Mouse (Mus musculus) thymus, adult 2 months (tissue): ENCODE data around the gene Plcb2. TPM values are rescaled to one million over a fixed set of nuclear protein-coding genes. Genes with fewer than 3 reads are reported as not detected.

ENCODE experiments used
- DNase-seq: peaks from one replicate; pipeline ENCODE4 v3.0.0; 2021
- H3K27ac ChIP-seq: fragments of 200-500 bp; 2 replicates; pipeline ENCODE4 v1.5.1; 2012; ENCODE audit warnings: low read length, control low read depth; ENCODE audit not compliant: control insufficient read depth, insufficient read depth
- H3K27me3 ChIP-seq: fragments of 200-500 bp; 2 replicates; pipeline ENCODE4 v1.6.1; 2012; ENCODE audit warnings: mild to moderate bottlenecking, low read length, moderate library complexity, mixed read lengths; ENCODE audit not compliant: control insufficient read depth, insufficient read depth
- H3K36me3 ChIP-seq: fragments of 200-500 bp; 2 replicates; pipeline ENCODE4 v1.6.1; 2012; ENCODE audit warnings: mild to moderate bottlenecking, low read length, moderate library complexity; ENCODE audit not compliant: control insufficient read depth, insufficient read depth
- H3K4me1 ChIP-seq: fragments of 200-500 bp; replicated peaks from 2 replicates; pipeline ENCODE4 v1.6.1; 2012; ENCODE audit warnings: low read length; ENCODE audit not compliant: control insufficient read depth, insufficient read depth
- H3K4me3 ChIP-seq: fragments of 200-500 bp; 2 replicates; pipeline ENCODE4 v1.5.1; 2012; ENCODE audit warnings: mild to moderate bottlenecking, low read length, control low read depth, moderate library complexity; ENCODE audit not compliant: control insufficient read depth, insufficient read depth
- CTCF ChIP-seq: fragments of 200-500 bp; IDR thresholded peaks from 2 replicates; pipeline ENCODE4 v1.5.1; 2012; ENCODE audit warnings: mild to moderate bottlenecking, control low read depth, low read length, moderate library complexity, borderline replicate concordance; ENCODE audit not compliant: control insufficient read depth, poor library complexity, insufficient read depth; ENCODE audit errors: extremely low read depth
- POLR2A ChIP-seq: fragments of 200-500 bp; IDR thresholded peaks from 2 replicates; pipeline ENCODE4 v1.6.1; 2012; ENCODE audit warnings: mild to moderate bottlenecking, low read length, control low read depth, moderate library complexity; ENCODE audit not compliant: control insufficient read depth, poor library complexity, insufficient read depth; ENCODE audit errors: extremely low read depth
- WGBS: fragments of 180-500 bp; shearing (Covaris S2); methylation state at CpG from one replicate; pipeline ENCODE4 v1.1.7; 2018; 5-methylcytosine and 5-hydroxymethylcytosine counted together
- polyA plus RNA-seq: library from polyadenylated mRNA; depleted of rRNA; stranded (reverse); fragments of >200 nt; gene quantifications from 2 replicates; pipeline ENCODE4 v1.2.3, GENCODE M21; 2012

Gene Plcb2
- polyA plus RNA-seq, 1 experiment, result 94.4 TPM

GRCm38 (mm10) chr2:118679577-118679976 is 48.7 kb downstream of the Plcb2 start:
- no peak for TF ChIP-seq POLR2A
- TF ChIP-seq CTCF, result no peak
- Histone ChIP-seq H3K27ac (no peak overlapping the region), H3K36me3 (no peaks in the 10 kb centered on the region)

GRCm38 (mm10) chr2:118677817-118678216 is 50.4 kb downstream of the Plcb2 start:
- 71% methylated on average over 4 of the region's 4 CpGs for WGBS
- Histone ChIP-seq H3K4me1 (peaks cover 10% of the 10 kb centered on the region), H3K27me3 (peaks cover 17% of the 10 kb centered on the region), H3K4me3 (no peak overlapping the region), H3K36me3 (no peaks in the 10 kb centered on the region), H3K27ac (no peak overlapping the region)
- no peak for DNase-seq
- TF ChIP-seq POLR2A, result no peak
- TF ChIP-seq CTCF, result no peak

More at GRCm38 (mm10) chr2:118679577-118679976, 48.7 kb downstream of the Plcb2 start:
- no peak for DNase-seq
- 95% methylated on average over 3 of the region's 3 CpGs for WGBS
- no peak overlapping the region for H3K4me3 ChIP-seq
- peaks cover 10% of the 10 kb centered on the region for H3K4me1 ChIP-seq
- H3K27me3 ChIP-seq, result peaks cover 17% of the 10 kb centered on the region

GRCm38 (mm10) chr2:118676839-118677741 is 51.1 kb downstream of the Plcb2 start:
- Histone ChIP-seq H3K4me1 (peaks cover 10% of the 10 kb centered on the region), H3K27ac (no peak overlapping the region), H3K36me3 (no peaks in the 10 kb centered on the region), H3K27me3 (peaks cover 17% of the 10 kb centered on the region), H3K4me3 (peak overlapping the region; percentile 38)
- 6% methylated on average over 88 of the region's 89 CpGs for WGBS
- TF ChIP-seq CTCF (no peak), POLR2A (no peak)
- DNase-seq, result no peak

- TF ChIP-seq CTCF (no peak), POLR2A (no peak)
- Histone ChIP-seq H3K36me3 (no peaks in the 10 kb centered on the region), H3K27me3 (peaks cover 17% of the 10 kb centered on the region), H3K27ac (no peak overlapping the region), H3K4me3 (no peak overlapping the region), H3K4me1 (peaks cover 11% of the 10 kb centered on the region)
- 80% methylated on average over 7 of the region's 7 CpGs for WGBS
- no peak for DNase-seq
Observed at GRCm38 (mm10) chr2:118674500-118674899, 53.7 kb downstream of the Plcb2 start.

- Histone ChIP-seq H3K4me3 (no peak overlapping the region), H3K36me3 (no peaks in the 10 kb centered on the region), H3K27me3 (peaks cover 17% of the 10 kb centered on the region), H3K4me1 (peaks cover 17% of the 10 kb centered on the region), H3K27ac (no peak overlapping the region)
- WGBS, result 82% methylated on average over 15 of the region's 15 CpGs
- TF ChIP-seq CTCF (no peak), POLR2A (no peak)
- DNase-seq, result no peak
Observed at GRCm38 (mm10) chr2:118673686-118674465, 54.4 kb downstream of the Plcb2 start.

- Histone ChIP-seq H3K27ac (no peak overlapping the region), H3K4me1 (peaks cover 10% of the 10 kb centered on the region), H3K36me3 (no peaks in the 10 kb centered on the region), H3K27me3 (peaks cover 2% of the 10 kb centered on the region; the same call in 1 of the 2 replicates), H3K4me3 (no peak overlapping the region)
- 92% methylated on average over 1 of the region's 1 CpGs for WGBS
- DNase-seq, result no peak
- TF ChIP-seq CTCF (no peak), POLR2A (no peak)
Observed at GRCm38 (mm10) chr2:118671728-118672127, 56.5 kb downstream of the Plcb2 start.
